In genomic region chr9:111897626-111898025, GRCm38 (mm10) we compare ENCODE assay signal across 16 mouse cellular contexts.
"Had no signal": no experiment of that assay in that cellular context is flagged by ENCODE, and none has a peak within 500 bp of the region (broad histone marks: within the 10 kb centered on the region; RNA-seq: fewer than 3 reads in every experiment).

No protein-coding gene starts in this region.

- H3K4me3 ChIP-seq: kidney, embryonic 15.5 days; limb, embryonic 15.5 days; liver, embryonic 12.5 days; midbrain, embryonic 10.5 days; midbrain, embryonic 15.5 days; neural tube, embryonic 13.5 days had no signal

- H3K4me2 ChIP-seq: kidney, embryonic 15.5 days; limb, embryonic 15.5 days; liver, embryonic 12.5 days; lung, embryonic 14.5 days; midbrain, embryonic 15.5 days; neural tube, embryonic 13.5 days had no signal

- H3K36me3 ChIP-seq: kidney, embryonic 15.5 days; limb, embryonic 15.5 days; liver, embryonic 12.5 days; midbrain, embryonic 10.5 days; midbrain, embryonic 15.5 days; neural tube, embryonic 13.5 days had no signal

- H3K9ac ChIP-seq: kidney, embryonic 15.5 days; limb, embryonic 15.5 days; liver, embryonic 12.5 days; lung, embryonic 14.5 days; midbrain, embryonic 15.5 days; neural tube, embryonic 13.5 days had no signal

- H3K27me3 ChIP-seq: kidney, embryonic 15.5 days; limb, embryonic 15.5 days; liver, embryonic 12.5 days; midbrain, embryonic 15.5 days; neural tube, embryonic 13.5 days had no signal

- ATAC-seq: intestine, embryonic 16.5 days; liver, embryonic 12.5 days; midbrain, embryonic 15.5 days had no signal

- H3K4me1 ChIP-seq: kidney, embryonic 15.5 days; limb, embryonic 15.5 days; liver, embryonic 12.5 days; midbrain, embryonic 10.5 days; midbrain, embryonic 15.5 days; neural tube, embryonic 13.5 days had no signal

- DNase-seq: kidney, adult 2 months; kidney, postnatal 14 days; lung, embryonic 14.5 days; lung, postnatal 10 days; lung, postnatal 4 days; retina, postnatal 1 day; spleen, adult 18-20 months; thymus, adult 2 months; thymus, postnatal 25 days had no signal

- H3K27ac ChIP-seq: kidney, embryonic 15.5 days; limb, embryonic 15.5 days; liver, embryonic 12.5 days; midbrain, embryonic 10.5 days; midbrain, embryonic 15.5 days; neural tube, embryonic 13.5 days had no signal

- H3K9me3 ChIP-seq: kidney, embryonic 15.5 days; limb, embryonic 15.5 days; midbrain, embryonic 10.5 days; midbrain, embryonic 15.5 days; neural tube, embryonic 13.5 days had no signal
